Comparison of ENCODE assay signal across 23 mouse cellular contexts in the genomic region with DNA sequence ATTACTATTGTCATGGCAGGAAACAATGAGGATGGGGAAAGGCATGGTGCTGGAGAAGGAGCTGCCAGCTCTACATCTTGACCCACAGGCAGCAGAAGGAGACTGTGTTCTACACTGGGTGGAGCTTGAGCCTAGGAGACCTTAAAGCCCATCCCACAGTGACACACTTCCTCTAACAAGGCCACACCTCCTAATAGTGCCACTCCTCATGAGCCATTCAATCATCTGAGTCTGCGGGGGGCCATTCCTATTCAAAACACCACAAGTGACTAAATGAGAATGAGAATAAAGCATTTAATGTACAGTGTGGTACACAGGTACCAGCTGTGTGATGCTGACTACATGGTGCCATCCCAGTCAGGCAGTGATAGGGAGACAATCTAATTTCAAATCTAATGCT. TPM values are rescaled to one million over a fixed set of nuclear protein-coding genes. Genes with fewer than 3 reads are reported as not detected.
A peak's percentile ranks its signal among the peaks of the same experiment; 100 is the strongest.
DNase-seq lines count a peak whose midpoint lies in the region; ATAC-seq and TF ChIP-seq lines count a peak whose summit lies in the region.
"Had no signal": no experiment of that assay in that cellular context is flagged by ENCODE, and none has a peak within 500 bp of the region (broad histone marks: within the 10 kb centered on the region; RNA-seq: fewer than 3 reads in every experiment).

No protein-coding gene starts in this region.

- dilution Hi-C loops in CH12.LX (cut with MboI; ENCODE audit: extremely low pct_ligation_motif_present, extremely low pct_unique_long_range_greater_than_20kb, low sequenced_read_pairs) = no loop called here

- no peak for TF ChIP-seq CTCF in CH12.LX (conservative IDR thresholded peaks at IDR 0.05 in 1 of 2, IDR thresholded peaks at IDR 0.05 in 1 of 2; ENCODE audit: low read depth in 2 of 2, low read length in 2 of 2)

- H3K27ac ChIP-seq in liver, embryonic 12.5 days = no peak overlapping the region
- no peak overlapping the region for H3K27ac ChIP-seq in liver, embryonic 11.5 days (ENCODE audit: low read depth, low read length)
- no peak overlapping the region for H3K27ac ChIP-seq in CH12.LX (ENCODE audit: insufficient read depth, low read depth)
- H3K27ac ChIP-seq in hindbrain, embryonic 16.5 days (ENCODE audit: low read depth, low read length) = no peak overlapping the region
- H3K27ac ChIP-seq: embryonic facial prominence, embryonic 13.5 days; embryonic facial prominence, embryonic 15.5 days; forebrain, embryonic 10.5 days; forebrain, embryonic 12.5 days had no signal

- in situ Hi-C loops in CH12.LX (cut with MboI; ENCODE audit: low pct_ligation_motif_present, low pct_unique_long_range_greater_than_20kb, low sequenced_read_pairs) = no loop called here

- TF ChIP-seq EP300 in CH12.LX (IDR thresholded peaks at IDR 0.05; ENCODE audit: low read length) = no peak

- no peak for DNase-seq in liver, embryonic 11.5 days (ENCODE audit: low spot score)
- peak; percentile 8 for DNase-seq in CH12.LX (ENCODE audit: extremely low read depth)
- DNase-seq in ES-CJ7 (ENCODE audit: low read depth, low spot score) = peak; percentile 49
- peak; percentile 71 for DNase-seq in ZHBTc4 (ENCODE audit: low read depth, low spot score)
- DNase-seq in left cerebral cortex, postnatal 14 days (ENCODE audit: low spot score in 2 of 2) = no peak
- DNase-seq: adrenal gland, adult 2 months; adrenal gland, postnatal 10 days; adrenal gland, postnatal 25 days; cerebellum, adult 11 months; cerebellum, adult 18-20 months; cerebellum, adult 8-10 months; cerebellum, adult 9-11 months; cerebellum, postnatal 14 days; cerebellum, postnatal 36 days; embryo, embryonic 11 days had no signal

- 0 out of 2 replicates have a peak, but pooled peaks have one; percentile 42 for ATAC-seq in liver, embryonic 12.5 days
- no peak for ATAC-seq in liver, embryonic 11.5 days (replicated peaks; ENCODE audit: low FRiP score)
- ATAC-seq in hindbrain, embryonic 16.5 days = no peak
- ATAC-seq: forebrain, embryonic 16.5 days had no signal

- no peak for TF ChIP-seq RAD21 in CH12.LX (IDR thresholded peaks at IDR 0.05; ENCODE audit: low read depth, low read length)

- no peak overlapping the region for H3K4me3 ChIP-seq in liver, embryonic 12.5 days
- no peak overlapping the region for H3K4me3 ChIP-seq in liver, embryonic 11.5 days (ENCODE audit: low read depth, low read length)
- no peak overlapping the region for H3K4me3 ChIP-seq in CH12.LX (replicated peaks in 1 of 3; ENCODE audit: low read depth in 2 of 3, low read length in 2 of 3, poor library complexity in 1 of 3)
- no peak overlapping the region for H3K4me3 ChIP-seq in hindbrain, embryonic 16.5 days (ENCODE audit: low read length)
- H3K4me3 ChIP-seq: embryonic facial prominence, embryonic 13.5 days; embryonic facial prominence, embryonic 15.5 days; erythroblast, embryonic 14.5 days; forebrain, embryonic 10.5 days; forebrain, embryonic 12.5 days had no signal

- no peaks in the 10 kb centered on the region for H3K79me2 ChIP-seq in CH12.LX (replicated peaks; ENCODE audit: control insufficient read depth, extremely low read depth, insufficient read depth, poor library complexity, severe bottlenecking)

- intact Hi-C loops in left cerebral cortex, postnatal 14 days (cut with DNase I) = no loop called here

- no peaks in the 10 kb centered on the region for H3K4me1 ChIP-seq in liver, embryonic 12.5 days
- H3K4me1 ChIP-seq in liver, embryonic 11.5 days (replicated peaks; ENCODE audit: control insufficient read depth, insufficient read depth, low read length) = no peaks in the 10 kb centered on the region
- H3K4me1 ChIP-seq in CH12.LX (ENCODE audit: control insufficient read depth in 1 of 2, insufficient read depth in 2 of 2) = no peaks in the 10 kb centered on the region
- H3K4me1 ChIP-seq in hindbrain, embryonic 16.5 days (ENCODE audit: control insufficient read depth, insufficient read depth, low read depth, low read length) = no peaks in the 10 kb centered on the region
- H3K4me1 ChIP-seq: embryonic facial prominence, embryonic 13.5 days; embryonic facial prominence, embryonic 15.5 days; forebrain, embryonic 10.5 days; forebrain, embryonic 12.5 days had no signal

- H3K36me3 ChIP-seq in liver, embryonic 12.5 days = no peaks in the 10 kb centered on the region
- H3K36me3 ChIP-seq in liver, embryonic 11.5 days (ENCODE audit: control insufficient read depth, insufficient read depth, low read length) = no peaks in the 10 kb centered on the region
- H3K36me3 ChIP-seq in CH12.LX (replicated peaks in 1 of 2; ENCODE audit: control insufficient read depth in 1 of 2, insufficient read depth in 1 of 2, low read length in 1 of 2) = no peaks in the 10 kb centered on the region
- no peaks in the 10 kb centered on the region for H3K36me3 ChIP-seq in hindbrain, embryonic 16.5 days (ENCODE audit: control insufficient read depth, insufficient read depth, low read length)
- H3K36me3 ChIP-seq: embryonic facial prominence, embryonic 13.5 days; embryonic facial prominence, embryonic 15.5 days; forebrain, embryonic 10.5 days; forebrain, embryonic 12.5 days had no signal

- H3K27me3 ChIP-seq in liver, embryonic 12.5 days (replicated peaks) = no peaks in the 10 kb centered on the region
- no peaks in the 10 kb centered on the region for H3K27me3 ChIP-seq in liver, embryonic 11.5 days (replicated peaks; ENCODE audit: control insufficient read depth, insufficient read depth, low read length)
- H3K27me3 ChIP-seq in CH12.LX (replicated peaks) = no peaks in the 10 kb centered on the region
- no peaks in the 10 kb centered on the region for H3K27me3 ChIP-seq in hindbrain, embryonic 16.5 days (replicated peaks; ENCODE audit: control insufficient read depth, insufficient read depth, low read length)
- H3K27me3 ChIP-seq: embryonic facial prominence, embryonic 13.5 days; embryonic facial prominence, embryonic 15.5 days; forebrain, embryonic 12.5 days had no signal

- no peak overlapping the region for H3K4me2 ChIP-seq in liver, embryonic 12.5 days
- no peak overlapping the region for H3K4me2 ChIP-seq in liver, embryonic 11.5 days
- H3K4me2 ChIP-seq in CH12.LX (ENCODE audit: insufficient read depth, low read depth, poor library complexity, severe bottlenecking) = no peak overlapping the region
- no peak overlapping the region for H3K4me2 ChIP-seq in hindbrain, embryonic 16.5 days (ENCODE audit: low read length)
- H3K4me2 ChIP-seq: embryonic facial prominence, embryonic 13.5 days; embryonic facial prominence, embryonic 15.5 days; forebrain, embryonic 12.5 days had no signal

- no peak for TF ChIP-seq POLR2A in CH12.LX (IDR thresholded peaks at IDR 0.05; ENCODE audit: low read depth, low read length)

- H3K9ac ChIP-seq in liver, embryonic 12.5 days = no peak overlapping the region
- H3K9ac ChIP-seq in liver, embryonic 11.5 days (ENCODE audit: low read depth, low read length) = no peak overlapping the region
- H3K9ac ChIP-seq in CH12.LX (ENCODE audit: insufficient read depth, low read depth) = no peak overlapping the region
- H3K9ac ChIP-seq in hindbrain, embryonic 16.5 days (ENCODE audit: low read depth, low read length) = no peak overlapping the region
- H3K9ac ChIP-seq: embryonic facial prominence, embryonic 13.5 days; embryonic facial prominence, embryonic 15.5 days; forebrain, embryonic 12.5 days had no signal

- WGBS in liver, embryonic 12.5 days (ENCODE audit: insufficient replicate concordance) = 67% methylated on average over 1 of the region's 1 CpGs
- WGBS in liver, embryonic 11.5 days = 90% methylated on average over 1 of the region's 1 CpGs
- WGBS in hindbrain, embryonic 16.5 days = 94% methylated on average over 1 of the region's 1 CpGs

- H3K9me3 ChIP-seq in liver, embryonic 12.5 days (replicated peaks) = no peaks in the 10 kb centered on the region
- no peaks in the 10 kb centered on the region for H3K9me3 ChIP-seq in liver, embryonic 11.5 days (ENCODE audit: control insufficient read depth, low read length)
- H3K9me3 ChIP-seq in CH12.LX (replicated peaks; ENCODE audit: low read length) = no peaks in the 10 kb centered on the region
- H3K9me3 ChIP-seq in hindbrain, embryonic 16.5 days (ENCODE audit: control insufficient read depth, low read length) = no peaks in the 10 kb centered on the region
- H3K9me3 ChIP-seq: embryonic facial prominence, embryonic 13.5 days; embryonic facial prominence, embryonic 15.5 days; forebrain, embryonic 10.5 days; forebrain, embryonic 12.5 days had no signal

TF ChIP-seq in CH12.LX, 34 proteins besides CTCF, POLR2A, EP300 and RAD21:
- TF ChIP-seq MAFK (IDR thresholded peaks at IDR 0.05; ENCODE audit: insufficient replicate concordance, low read length) (no peak), JUN (IDR thresholded peaks at IDR 0.05; ENCODE audit: insufficient read depth, low read depth, low read length) (no peak), USF1 (IDR thresholded peaks at IDR 0.05; ENCODE audit: low read depth, low read length) (no peak), NRF1 (IDR thresholded peaks at IDR 0.05; ENCODE audit: low read depth, low read length) (no peak), MEF2A (IDR thresholded peaks at IDR 0.05; ENCODE audit: borderline replicate concordance, low read depth, low read length) (no peak), PAX5 (IDR thresholded peaks at IDR 0.05; ENCODE audit: low read length) (no peak), USF2 (conservative IDR thresholded peaks at IDR 0.05; ENCODE audit: low read depth, low read length) (no peak), MYC (IDR thresholded peaks at IDR 0.05; ENCODE audit: low read depth, low read length) (no peak)
TF ChIP-seq in CH12.LX: peak in this region for 0.

RNA-seq across cellular contexts. Expression of a gene that starts 50.3 kb away (rescaled TPM):
- 55.3 and 56.0 TPM in 2 replicates for polyA plus RNA-seq in liver, embryonic 12.5 days (2016; fragmentation: Nextera tagmentation; extraction: Ambion mirVana)
- 41.3 and 45.0 TPM in 2 replicates for polyA plus RNA-seq in liver, embryonic 11.5 days (2014; fragmentation: Nextera tagmentation; extraction: Ambion mirVana)
- total RNA-seq in CH12.LX (2012; rRNA removed) = 37.7 and 41.9 TPM in 2 replicates
- total RNA-seq in CH12.LX (2014; rRNA removed) = 83.8 and 104 TPM in 2 replicates
- polyA plus RNA-seq in CH12.LX (2012; ENCODE audit: insufficient read length, low read depth) = 144 and 147 TPM in 2 replicates
- 69.8 and 69.9 TPM in 2 replicates for polyA plus RNA-seq in hindbrain, embryonic 16.5 days (2015; fragmentation: Nextera tagmentation; extraction: Ambion mirVana)
- total RNA-seq in left cerebral cortex, postnatal 14 days (2021) = 100 to 1,000 TPM; 127 to 150 TPM

Comparison
In these comparisons a context has a peak if more than half of its experiments do, and no peak if none do; other contexts are left out.
1. DNase-seq: peak in CH12.LX (single experiment), ES-CJ7 (single experiment) and ZHBTc4 (single experiment); none in liver, embryonic 11.5 days (single experiment) and left cerebral cortex, postnatal 14 days (0 of 2).